Comparison of ENCODE assay signal across 9 mouse cellular contexts in genomic region chr1:136948127-136948422, GRCm38 (mm10). TPM values are rescaled to one million over a fixed set of nuclear protein-coding genes. Genes with fewer than 3 reads are reported as not detected.
DNase-seq lines count a peak whose midpoint lies in the region; ATAC-seq and TF ChIP-seq lines count a peak whose summit lies in the region.
"Had no signal": no experiment of that assay in that cellular context is flagged by ENCODE, and none has a peak within 500 bp of the region (broad histone marks: within the 10 kb centered on the region; RNA-seq: fewer than 3 reads in every experiment).

No protein-coding gene starts in this region.

- intact Hi-C loops in left cerebral cortex, postnatal 36 days (cut with DNase I) = loop anchor here (10.0 kb wide), 1 partner anchor 1897 kb away; the partner anchor contains the start of gene Lhx9

- peak overlapping the region; percentile 51; the same call in 1 of the 2 replicates for H3K9ac ChIP-seq in lung, embryonic 14.5 days
- H3K9ac ChIP-seq in forebrain, embryonic 14.5 days (ENCODE audit: low read length) = no peak overlapping the region
- H3K9ac ChIP-seq in limb, embryonic 12.5 days (replicated peaks) = no peak overlapping the region; the same call in 1 of the 2 replicates

- H3K4me3 ChIP-seq in lung, embryonic 14.5 days (ENCODE audit: low read depth, low read length) = peak overlapping the region; percentile 51
- peak overlapping the region; percentile 37 for H3K4me3 ChIP-seq in forebrain, embryonic 14.5 days (ENCODE audit: low read depth, low read length)
- H3K4me3 ChIP-seq in limb, embryonic 12.5 days (replicated peaks) = peak overlapping the region; percentile 51
- H3K4me3 ChIP-seq in small intestine, adult 2 months (ENCODE audit: low read depth, low read length) = peak overlapping the region; percentile 93

- ATAC-seq in lung, embryonic 14.5 days (ENCODE audit: insufficient read depth) = no peak
- no peak for ATAC-seq in forebrain, embryonic 14.5 days
- ATAC-seq in limb, embryonic 12.5 days (ENCODE audit: insufficient number of reproducible peaks, insufficient read depth, low FRiP score, low TSS enrichment, low read depth) = no peak
- ATAC-seq in megakaryocyte progenitor cell, adult 5-6 weeks (replicated peaks; ENCODE audit: poor library complexity) = no peak

- WGBS in lung, embryonic 14.5 days = under 1% methylated on average over 7 of the region's 7 CpGs
- WGBS in forebrain, embryonic 14.5 days = 2% methylated on average over 7 of the region's 7 CpGs
- WGBS in limb, embryonic 12.5 days = 2% methylated on average over 7 of the region's 7 CpGs
- WGBS in small intestine, adult 2 months = 2% methylated on average over 7 of the region's 7 CpGs

- no peaks in the 10 kb centered on the region for H3K36me3 ChIP-seq in lung, embryonic 14.5 days (ENCODE audit: insufficient read depth)
- no peaks in the 10 kb centered on the region for H3K36me3 ChIP-seq in forebrain, embryonic 14.5 days (ENCODE audit: control insufficient read depth, insufficient read depth, low read length)
- H3K36me3 ChIP-seq in limb, embryonic 12.5 days = no peaks in the 10 kb centered on the region
- H3K36me3 ChIP-seq in small intestine, adult 2 months (ENCODE audit: control insufficient read depth, insufficient read depth, low read length) = peaks cover 5% of the 10 kb centered on the region; the same call in 1 of the 2 replicates

- no peaks in the 10 kb centered on the region for H3K9me3 ChIP-seq in lung, embryonic 14.5 days (ENCODE audit: low read depth, low read length)
- H3K9me3 ChIP-seq in forebrain, embryonic 14.5 days (replicated peaks; ENCODE audit: control insufficient read depth, low read length) = 0 out of 2 replicates have a peak, but pooled peaks cover 4% of the 10 kb centered on the region
- no peaks in the 10 kb centered on the region for H3K9me3 ChIP-seq in limb, embryonic 12.5 days

- 0 out of 2 replicates have a peak, but pooled peaks cover 4% of the 10 kb centered on the region for H3K4me1 ChIP-seq in lung, embryonic 14.5 days (ENCODE audit: insufficient read depth)
- peaks cover 20% of the 10 kb centered on the region for H3K4me1 ChIP-seq in forebrain, embryonic 14.5 days (ENCODE audit: control insufficient read depth, insufficient read depth, low read length)
- peaks cover 36% of the 10 kb centered on the region for H3K4me1 ChIP-seq in limb, embryonic 12.5 days (replicated peaks)
- H3K4me1 ChIP-seq in small intestine, adult 2 months (ENCODE audit: control insufficient read depth, insufficient read depth, insufficient read length, low read length) = peaks cover 9% of the 10 kb centered on the region

- peaks cover 95% of the 10 kb centered on the region for H3K27me3 ChIP-seq in lung, embryonic 14.5 days (ENCODE audit: insufficient read depth, low read length)
- peaks cover 90% of the 10 kb centered on the region for H3K27me3 ChIP-seq in forebrain, embryonic 14.5 days (replicated peaks; ENCODE audit: control insufficient read depth, insufficient read depth, low read length)
- H3K27me3 ChIP-seq in limb, embryonic 12.5 days = peaks cover 92% of the 10 kb centered on the region
- peaks cover 12% of the 10 kb centered on the region for H3K27me3 ChIP-seq in small intestine, adult 2 months (ENCODE audit: control insufficient read depth, insufficient read depth, low read length)

- peak; percentile 23 for DNase-seq in lung, embryonic 14.5 days
- DNase-seq in lung, postnatal 14 days = no peak
- no peak for DNase-seq in forebrain, embryonic 14.5 days (ENCODE audit: low spot score)
- DNase-seq in left cerebral cortex, postnatal 36 days (ENCODE audit: low spot score in 2 of 2) = no peak
- no peak for DNase-seq in adipocyte (ENCODE audit: low spot score)

- no peak for TF ChIP-seq POLR2A in small intestine, adult 2 months (IDR thresholded peaks at IDR 0.05; ENCODE audit: low read depth, low read length)

- no peak for TF ChIP-seq CTCF in lung, embryonic 14.5 days (IDR thresholded peaks at IDR 0.05; ENCODE audit: low read depth)
- no peak for TF ChIP-seq CTCF in small intestine, adult 2 months (IDR thresholded peaks at IDR 0.05; ENCODE audit: extremely low read depth, insufficient read length, insufficient replicate concordance, low read depth, low read length)

- H3K4me2 ChIP-seq in lung, embryonic 14.5 days = peak overlapping the region; percentile 88
- peak overlapping the region; percentile 84 for H3K4me2 ChIP-seq in forebrain, embryonic 14.5 days (ENCODE audit: low read length)
- peak overlapping the region; percentile 95 for H3K4me2 ChIP-seq in limb, embryonic 12.5 days

- no peak overlapping the region for H3K27ac ChIP-seq in lung, embryonic 14.5 days (ENCODE audit: low read depth)
- no peak overlapping the region for H3K27ac ChIP-seq in forebrain, embryonic 14.5 days (ENCODE audit: low read depth, low read length)
- no peak overlapping the region for H3K27ac ChIP-seq in limb, embryonic 12.5 days
- H3K27ac ChIP-seq in small intestine, adult 2 months (ENCODE audit: insufficient read depth, low read depth, low read length) = no peak overlapping the region

RNA-seq across cellular contexts. Expression of gene Nr5a2, which starts 12.2 kb away (rescaled TPM):
- 3.6 and 4.1 TPM in 2 replicates for polyA plus RNA-seq in lung, embryonic 14.5 days (2014; fragmentation: Nextera tagmentation; extraction: Ambion mirVana)
- 0.17 and 0.30 TPM in 2 replicates for polyA plus RNA-seq in forebrain, embryonic 14.5 days (2014; fragmentation: Nextera tagmentation; extraction: Ambion mirVana)
- 0.34 and 0.35 TPM in 2 replicates for polyA plus RNA-seq in limb, embryonic 12.5 days (2016; fragmentation: Nextera tagmentation; extraction: Ambion mirVana)
- polyA plus RNA-seq in small intestine, adult 2 months (2012; rRNA removed) = 4.7 and 9.4 TPM in 2 replicates
- total RNA-seq in left cerebral cortex, postnatal 36 days (2021) = under 1 TPM in 1 of 2 experiments, not detected in 1; 0.12 TPM
- not detected in 2 replicates for total RNA-seq in megakaryocyte progenitor cell, adult 5-6 weeks (2015)
- total RNA-seq in megakaryocyte progenitor cell, adult 5-6 weeks (2017) = not detected in 2 replicates
- total RNA-seq: layer of hippocampus, adult 8-10 months had no signal

Comparison
In these comparisons a context has a peak if more than half of its experiments do, and no peak if none do; other contexts are left out.
1. H3K4me3 ChIP-seq: peak in every context shown above with its lines; median percentile 93 in small intestine, adult 2 months; 51 in lung, embryonic 14.5 days; 51 in limb, embryonic 12.5 days; 37 in forebrain, embryonic 14.5 days.